Mouse (Mus musculus): Measurements from ENCODE around the gene Amn.

DNA sequence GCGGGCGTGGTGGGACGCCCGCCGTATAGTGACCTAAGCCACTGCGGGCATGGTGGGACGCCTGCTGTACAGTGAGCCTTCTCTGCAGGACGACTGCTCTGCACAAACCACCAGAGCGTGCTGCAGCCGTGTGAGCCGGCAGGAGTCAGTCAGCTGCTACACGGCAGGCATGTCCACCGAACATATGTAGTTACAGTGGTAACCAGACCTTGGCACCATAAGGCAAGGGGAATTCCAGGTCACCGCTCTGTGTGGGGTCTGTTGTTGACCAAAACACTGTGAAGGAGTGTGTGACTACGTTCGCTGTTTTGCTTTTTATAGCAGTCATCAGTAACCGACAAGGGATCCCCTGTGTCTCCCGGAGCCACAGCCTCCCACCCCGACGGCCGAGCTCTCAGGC is 53.6 kb downstream of the Amn start:
- TF ChIP-seq CTCF (IDR thresholded peaks at IDR 0.05; ENCODE audit: low read depth, low read length) (no peak), POLR2A (IDR thresholded peaks at IDR 0.05; ENCODE audit: extremely low read depth, insufficient read depth, low read length) (no peak)
